14 mouse cellular contexts compared by ENCODE assay signal in the genomic region with DNA sequence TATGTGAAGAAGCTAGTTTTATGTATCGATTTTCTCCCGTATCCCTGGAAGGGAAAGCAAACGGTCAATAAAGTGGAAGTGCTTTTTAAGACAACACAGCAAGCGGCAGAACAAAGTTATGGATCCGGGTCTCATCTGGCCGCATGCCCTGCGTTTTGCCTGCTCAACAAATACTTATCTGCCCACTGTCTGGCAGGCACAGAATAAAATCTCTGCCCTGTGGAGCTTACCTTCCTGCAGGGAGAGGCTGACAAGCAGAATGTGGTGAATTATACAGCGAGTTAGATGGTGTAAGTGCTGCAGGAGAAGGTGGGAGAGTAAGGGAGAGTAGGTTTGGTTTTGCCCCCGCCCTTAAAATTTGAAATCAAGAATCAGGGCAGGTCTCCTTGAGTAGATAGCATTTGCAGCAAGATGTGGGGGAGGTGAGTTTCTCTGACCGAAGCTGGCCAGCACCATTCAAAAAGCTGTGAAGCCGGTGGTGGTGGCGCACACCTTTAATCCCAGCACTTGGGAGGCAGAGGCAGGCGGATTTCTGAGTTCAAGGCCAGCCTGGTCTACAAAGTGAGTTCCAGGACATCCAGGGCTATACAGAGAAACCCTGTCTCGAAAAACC. TPM values are rescaled to one million over a fixed set of nuclear protein-coding genes. Genes with fewer than 3 reads are reported as not detected.
DNase-seq lines count a peak whose midpoint lies in the region; ATAC-seq lines count a peak whose summit lies in the region.
"Had no signal": no experiment of that assay in that cellular context is flagged by ENCODE, and none has a peak within 500 bp of the region (broad histone marks: within the 10 kb centered on the region; RNA-seq: fewer than 3 reads in every experiment).

No protein-coding gene starts in this region.

- 76% methylated on average over 14 of the region's 14 CpGs for WGBS in liver, embryonic 12.5 days (ENCODE audit: insufficient replicate concordance)

- no peak for ATAC-seq in cerebellum, adult (ENCODE audit: insufficient number of reproducible peaks, low FRiP score, low TSS enrichment)
- ATAC-seq in liver, embryonic 12.5 days, result no peak

- H3K4me1 ChIP-seq in liver, embryonic 12.5 days, result peaks cover 55% of the 10 kb centered on the region

- H3K27me3 ChIP-seq in liver, embryonic 12.5 days (replicated peaks), result no peaks in the 10 kb centered on the region
- H3K27me3 ChIP-seq: CH12.LX; embryonic facial prominence, embryonic 12.5 days; forebrain, embryonic 13.5 days; forebrain, embryonic 15.5 days; Patski had no signal

- no peak overlapping the region; the same call in 1 of the 2 replicates for H3K27ac ChIP-seq in liver, embryonic 12.5 days
- H3K27ac ChIP-seq: embryonic facial prominence, embryonic 10.5 days; embryonic facial prominence, embryonic 12.5 days; forebrain, embryonic 13.5 days; forebrain, embryonic 15.5 days had no signal

- peak; percentile 50 for DNase-seq in cerebellum, adult 11-12 months
- no peak for DNase-seq in cerebellum, postnatal 4 days (ENCODE audit: low spot score in 2 of 2)
- peak; percentile 55 for DNase-seq in cerebellum, adult 9-10 months
- no peak for DNase-seq in liver

- H3K9ac ChIP-seq in liver, embryonic 12.5 days, result 0 out of 2 replicates have a peak overlapping the region, but pooled peaks have one; percentile 22
- H3K9ac ChIP-seq: embryonic facial prominence, embryonic 12.5 days; forebrain, embryonic 13.5 days; forebrain, embryonic 15.5 days; forebrain, postnatal 0 days had no signal

- H3K9me3 ChIP-seq in liver, embryonic 12.5 days (replicated peaks), result no peaks in the 10 kb centered on the region
- H3K9me3 ChIP-seq: embryonic facial prominence, embryonic 10.5 days; embryonic facial prominence, embryonic 12.5 days; forebrain, embryonic 13.5 days; forebrain, embryonic 15.5 days; G1E had no signal

- H3K4me2 ChIP-seq in liver, embryonic 12.5 days, result no peak overlapping the region
- H3K4me2 ChIP-seq: embryonic facial prominence, embryonic 12.5 days; forebrain, embryonic 13.5 days; forebrain, embryonic 15.5 days had no signal

- H3K4me3 ChIP-seq in liver, embryonic 12.5 days, result no peak overlapping the region
- H3K4me3 ChIP-seq: forebrain, embryonic 13.5 days had no signal

- peaks cover 52% of the 10 kb centered on the region for H3K36me3 ChIP-seq in liver, embryonic 12.5 days

RNA-seq across cellular contexts. Expression of a gene that starts 1.0 kb away (rescaled TPM):
- polyA plus RNA-seq in liver, embryonic 12.5 days (2016; fragmentation: Nextera tagmentation; extraction: Ambion mirVana), result 1,698 and 1,725 TPM in 2 replicates

RNA-seq across cellular contexts. Expression of a gene that starts 6.8 kb away (rescaled TPM):
- 36.7 and 38.0 TPM in 2 replicates for polyA plus RNA-seq in liver, embryonic 12.5 days (2016; fragmentation: Nextera tagmentation; extraction: Ambion mirVana)

RNA-seq across cellular contexts. Expression of a gene that starts 51.8 kb away (rescaled TPM):
- polyA plus RNA-seq in liver, embryonic 12.5 days (2016; fragmentation: Nextera tagmentation; extraction: Ambion mirVana), result 17.4 and 20.1 TPM in 2 replicates

Comparison
In these comparisons a context has a peak if more than half of its experiments do, and no peak if none do; other contexts are left out.
1. DNase-seq: peak in cerebellum, adult 11-12 months (single experiment) and cerebellum, adult 9-10 months (single experiment); none in cerebellum, postnatal 4 days (0 of 2) and liver (single experiment).